Mouse (Mus musculus) layer of hippocampus, adult 8-10 months (tissue): ENCODE results near the gene Ciita. TPM values are rescaled to one million over a fixed set of nuclear protein-coding genes. Genes with fewer than 3 reads are reported as not detected.

ENCODE experiments used
- DNase-seq, 2 experiments: peaks; one replicate each; pipeline ENCODE4 v3.0.0; 2022; ENCODE audit warnings: low spot score in 2 of 2
- total RNA-seq, 4 experiments: library from RNA; stranded (reverse); gene quantifications; 2 replicates each; pipeline ENCODE4 v1.2.4; 2022

Ciita gene
- total RNA-seq, 4 experiments from 2014 or later: 0.18 to 0.67 (median 0.39) TPM

- no peak for DNase-seq
Measured at GRCm38 (mm10) chr16:10471950-10472349, 7.9 kb upstream of the Ciita start.

DNA sequence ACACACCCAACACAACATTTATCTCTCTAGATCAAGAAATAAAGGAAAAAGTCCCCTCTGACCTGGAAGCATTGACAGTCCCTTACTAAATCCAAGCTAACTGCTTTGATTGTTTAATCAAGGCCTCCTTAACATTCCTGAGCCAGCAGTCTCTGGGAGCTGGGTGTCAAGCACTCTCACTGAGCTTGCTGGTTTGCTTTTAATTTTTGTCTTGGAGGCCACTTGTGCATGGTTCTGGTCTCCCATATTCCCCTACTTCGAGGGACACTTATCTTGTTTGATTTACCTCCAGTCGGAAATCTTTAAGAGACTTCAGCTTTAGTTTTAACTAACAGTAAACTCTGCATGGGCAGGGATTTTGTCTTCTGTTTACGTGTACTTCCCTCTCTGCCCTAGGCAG, 4.9 kb upstream of the Ciita start:
- no peak for DNase-seq

- DNase-seq: no peak
Measured at GRCm38 (mm10) chr16:10475919-10476318, 3.9 kb upstream of the Ciita start.

DNA sequence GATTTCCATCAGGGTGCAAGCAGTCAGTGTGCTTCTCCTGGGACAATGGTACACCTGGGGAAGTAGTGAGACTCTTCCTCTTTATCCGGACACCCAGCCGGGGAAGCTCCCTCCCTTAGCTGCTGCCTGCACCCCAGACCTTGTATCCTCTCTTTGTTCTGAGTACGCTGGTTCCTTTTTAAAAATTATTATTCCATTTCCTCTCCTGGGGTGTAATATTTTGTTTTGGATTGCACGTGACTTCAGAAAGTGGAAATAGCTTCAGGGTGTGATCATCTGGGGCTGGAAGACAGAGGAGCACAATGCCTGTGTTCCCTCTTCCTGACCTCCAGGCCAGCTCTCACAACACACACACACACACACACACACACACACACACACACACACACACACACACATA, 2.5 kb downstream of the Ciita start:
- no peak for DNase-seq

DNA sequence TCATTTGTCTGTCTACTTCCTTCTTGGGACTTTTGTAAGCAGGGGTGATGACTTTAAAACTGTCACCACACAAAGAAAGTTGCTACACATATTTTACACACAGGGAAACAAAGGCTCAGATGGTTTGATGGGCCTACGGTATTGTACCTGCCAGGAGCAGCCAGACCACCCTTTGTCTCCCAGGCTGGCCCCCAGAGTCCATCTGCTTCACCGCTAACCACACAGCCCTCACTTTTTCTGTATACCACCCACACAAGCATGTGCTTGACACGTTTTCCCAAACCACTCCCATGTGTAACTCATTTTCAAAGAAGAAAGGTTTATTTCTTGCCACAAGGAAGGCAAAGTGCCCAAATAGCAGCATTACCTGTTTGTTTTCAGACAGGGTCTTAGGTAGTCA, 7.1 kb downstream of the Ciita start:
- DNase-seq: no peak

- DNase-seq: no peak
Measured at GRCm38 (mm10) chr16:10487895-10488493, 8.1 kb downstream of the Ciita start.

DNA sequence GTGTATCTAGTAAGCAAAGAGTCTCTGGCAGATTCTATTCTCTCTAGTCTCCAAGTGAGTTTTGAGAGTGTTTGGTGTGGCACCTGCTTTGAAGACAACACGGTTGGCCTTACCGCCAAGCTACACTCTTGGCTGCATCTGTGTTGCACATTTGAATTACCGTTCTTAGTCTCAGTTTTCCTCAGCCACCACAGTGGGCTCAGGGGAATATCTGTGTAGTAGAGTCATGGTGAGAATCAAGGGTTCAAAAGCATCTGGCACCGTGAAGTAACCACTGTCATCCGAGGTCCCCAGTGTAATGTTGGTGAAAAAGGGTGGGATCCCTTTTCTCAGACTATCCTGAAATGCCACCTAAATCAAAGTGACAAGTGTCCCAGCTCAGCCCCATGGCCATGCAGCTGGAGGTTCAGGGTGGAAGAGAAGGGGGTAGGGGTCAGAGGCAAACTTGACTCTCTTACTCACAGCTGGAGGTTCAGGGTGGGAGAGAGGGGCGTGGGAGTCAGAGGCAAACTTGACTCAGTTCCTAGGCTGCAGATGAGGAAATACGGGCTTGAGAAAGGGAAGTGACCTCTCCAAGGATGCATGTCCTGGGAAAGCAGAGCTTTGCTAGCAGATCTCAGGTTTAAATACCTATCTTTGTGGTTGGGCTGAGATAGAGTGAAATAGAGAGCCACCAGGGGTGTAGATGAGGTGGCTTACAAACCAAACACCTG, 9.1 kb downstream of the Ciita start:
- DNase-seq: no peak

- DNase-seq: no peak
Measured at GRCm38 (mm10) chr16:10489483-10489882, 9.6 kb downstream of the Ciita start.

DNA sequence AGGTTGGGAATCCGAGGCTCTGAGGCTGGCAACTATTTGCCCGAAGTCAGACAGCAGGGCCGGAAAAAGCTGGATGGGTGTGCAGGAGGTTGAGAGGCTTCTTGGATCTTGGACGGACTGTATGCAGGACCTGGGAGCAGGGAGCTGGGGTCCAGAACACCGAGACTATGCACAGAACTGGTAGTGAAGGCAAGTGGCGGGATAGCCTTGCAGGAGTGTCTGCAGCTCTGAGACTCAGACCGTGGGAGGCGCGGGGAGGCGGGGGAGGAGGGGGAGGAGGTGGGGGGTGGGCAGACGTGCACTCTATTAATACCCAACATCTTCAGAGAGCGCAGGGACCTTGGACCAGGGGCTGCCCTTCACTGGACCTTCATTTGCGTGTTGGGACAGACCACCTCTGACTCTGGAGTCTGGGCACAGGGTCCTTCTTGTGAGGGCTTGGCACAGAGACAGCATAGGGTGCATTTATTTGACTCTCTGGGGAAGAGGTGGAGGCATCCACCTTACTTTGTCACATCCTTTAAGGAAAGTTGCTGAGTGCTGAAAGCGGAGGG, 10.1 kb downstream of the Ciita start:
- no peak for DNase-seq

- no peak for DNase-seq
Measured at GRCm38 (mm10) chr16:10490503-10491150, 10.8 kb downstream of the Ciita start.

GRCm38 (mm10) chr16:10491716-10492115, 11.9 kb downstream of the Ciita start:
- no peak for DNase-seq

- no peak for DNase-seq
Measured at GRCm38 (mm10) chr16:10492587-10492986, 12.7 kb downstream of the Ciita start.

DNA sequence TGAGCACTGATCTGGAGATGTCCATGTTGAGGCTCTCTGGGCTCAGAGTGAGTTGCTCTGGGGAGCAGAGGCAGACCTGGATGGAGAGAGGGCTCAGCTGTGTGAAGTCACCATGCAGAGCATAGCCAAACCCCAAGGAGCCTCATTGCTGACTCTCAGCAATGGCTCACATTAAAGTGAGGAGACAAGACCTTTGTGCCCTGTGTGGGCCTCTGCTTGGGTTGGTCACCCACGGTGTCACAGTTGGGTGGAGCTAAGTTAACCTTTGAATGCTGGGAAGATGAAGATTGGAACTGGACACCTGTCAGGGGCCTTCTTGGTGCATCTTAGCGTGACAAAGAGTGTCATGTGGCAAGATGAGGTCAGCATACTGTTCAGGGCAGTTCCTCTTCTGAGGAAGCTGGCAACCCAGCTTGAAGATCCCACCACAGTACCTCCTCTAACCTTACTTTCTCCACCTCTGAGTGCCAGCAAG, 16.0 kb downstream of the Ciita start:
- no peak for DNase-seq

- DNase-seq: no peak
Measured at GRCm38 (mm10) chr16:10498096-10498602, 18.3 kb downstream of the Ciita start.

GRCm38 (mm10) chr16:10499122-10499521, 19.3 kb downstream of the Ciita start:
- no peak for DNase-seq

- DNase-seq: no peak
Measured at GRCm38 (mm10) chr16:10501865-10502264, 22.0 kb downstream of the Ciita start.

- DNase-seq: no peak
Measured at GRCm38 (mm10) chr16:10503058-10503457, 23.2 kb downstream of the Ciita start.

DNA sequence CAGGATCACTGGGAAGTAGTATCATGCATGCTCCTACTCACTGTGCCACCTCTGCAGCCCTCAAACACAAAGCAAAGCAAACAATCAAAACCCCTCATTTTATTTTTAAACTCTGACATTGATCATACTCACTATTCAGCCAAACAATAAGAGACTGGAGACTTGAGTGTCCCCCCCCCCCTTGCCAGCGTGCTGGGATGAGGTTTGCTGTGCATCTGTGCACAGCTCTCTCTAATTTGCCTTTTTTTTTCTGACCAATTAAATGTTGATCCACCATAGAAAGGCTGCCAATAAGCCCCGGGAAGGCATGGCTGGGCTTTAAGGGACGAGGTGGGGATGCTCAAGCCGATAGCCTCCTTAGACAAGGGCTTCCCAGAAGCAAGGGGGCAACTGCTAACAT, 27.6 kb downstream of the Ciita start:
- no peak for DNase-seq

DNA sequence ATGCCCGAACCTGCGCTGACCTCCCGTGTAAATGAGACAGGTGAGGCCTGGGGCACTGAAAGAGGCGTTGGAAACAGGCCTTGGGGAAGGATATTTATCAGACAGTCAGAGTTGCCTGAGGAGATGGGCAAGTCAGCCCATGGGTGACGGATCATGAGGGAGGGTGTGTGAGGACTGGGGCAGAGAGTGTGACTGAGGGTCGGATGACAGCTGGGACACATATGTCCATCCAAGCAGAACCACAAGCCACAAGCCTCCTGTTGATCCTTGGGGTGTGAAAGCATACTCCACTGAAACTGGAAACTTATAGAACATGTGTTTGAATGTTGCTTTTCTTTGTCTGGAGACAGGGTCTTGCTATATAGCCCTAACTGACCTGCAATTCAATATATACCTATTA, 28.8 kb downstream of the Ciita start:
- DNase-seq: no peak

- no peak for DNase-seq
Measured at GRCm38 (mm10) chr16:10510477-10511133, 30.7 kb downstream of the Ciita start.

DNA sequence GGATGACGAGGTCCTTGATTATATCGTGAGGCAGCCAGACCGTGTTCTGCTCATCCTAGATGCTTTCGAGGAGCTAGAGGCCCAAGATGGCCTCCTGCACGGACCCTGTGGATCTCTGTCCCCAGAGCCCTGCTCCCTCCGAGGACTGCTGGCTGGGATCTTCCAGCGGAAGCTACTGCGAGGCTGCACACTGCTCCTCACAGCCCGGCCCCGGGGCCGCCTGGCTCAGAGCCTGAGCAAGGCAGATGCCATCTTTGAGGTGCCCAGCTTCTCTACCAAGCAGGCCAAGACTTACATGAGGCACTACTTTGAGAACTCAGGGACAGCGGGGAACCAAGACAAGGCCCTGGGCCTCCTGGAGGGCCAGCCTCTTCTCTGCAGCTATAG, 31.3 kb downstream of the Ciita start:
- DNase-seq: no peak
